Mouse (Mus musculus) embryo, embryonic 10.5 days (tissue): Measurements from ENCODE around the gene Dock4.

Experiments
- DNase-seq: peaks from one replicate; pipeline ENCODE4 v3.0.0-alpha.2; 2015; ENCODE audit warnings: low spot score

The Dock4 gene

GRCm38 (mm10) chr12:40462693-40463235 is 17.0 kb downstream of the Dock4 start:
- DNase-seq = no peak

- no peak for DNase-seq
Observed at GRCm38 (mm10) chr12:40463828-40464227, 18.1 kb downstream of the Dock4 start.

GRCm38 (mm10) chr12:40464282-40464681 is 18.5 kb downstream of the Dock4 start:
- no peak for DNase-seq

- no peak for DNase-seq
Observed at GRCm38 (mm10) chr12:40468235-40468634, 22.5 kb downstream of the Dock4 start.

- DNase-seq = no peak
Observed at GRCm38 (mm10) chr12:40469009-40469408, 23.3 kb downstream of the Dock4 start.

- DNase-seq = no peak
Observed at GRCm38 (mm10) chr12:40471649-40472399, 26.1 kb downstream of the Dock4 start.

- no peak for DNase-seq
Observed at GRCm38 (mm10) chr12:40473709-40474108, 28.0 kb downstream of the Dock4 start.

- peak; percentile 76 for DNase-seq
Observed at GRCm38 (mm10) chr12:40477621-40478452, 32.1 kb downstream of the Dock4 start.

- no peak for DNase-seq
Observed at GRCm38 (mm10) chr12:40484224-40484623, 38.5 kb downstream of the Dock4 start.

GRCm38 (mm10) chr12:40485210-40485609 is 39.5 kb downstream of the Dock4 start:
- no peak for DNase-seq

- DNase-seq = no peak
Observed at GRCm38 (mm10) chr12:40486047-40486837, 40.5 kb downstream of the Dock4 start.

- DNase-seq = no peak
Observed at GRCm38 (mm10) chr12:40496387-40496786, 50.6 kb downstream of the Dock4 start.

GRCm38 (mm10) chr12:40497806-40498205 is 52.1 kb downstream of the Dock4 start:
- DNase-seq = no peak

- DNase-seq = no peak
Observed at GRCm38 (mm10) chr12:40498250-40498671, 52.5 kb downstream of the Dock4 start.

GRCm38 (mm10) chr12:40498928-40499626 is 53.3 kb downstream of the Dock4 start:
- DNase-seq = peak; percentile 23

GRCm38 (mm10) chr12:40499627-40500329 is 54.0 kb downstream of the Dock4 start:
- peak; percentile 46 for DNase-seq

- DNase-seq = no peak
Observed at GRCm38 (mm10) chr12:40501141-40501540, 55.4 kb downstream of the Dock4 start.

- no peak for DNase-seq
Observed at GRCm38 (mm10) chr12:40503520-40503919, 57.8 kb downstream of the Dock4 start.

- no peak for DNase-seq
Observed at GRCm38 (mm10) chr12:40504687-40505086, 58.9 kb downstream of the Dock4 start.

- peak; percentile 63 for DNase-seq
Observed at GRCm38 (mm10) chr12:40507823-40508390, 62.2 kb downstream of the Dock4 start.
